Comparison of ENCODE assay signal across 12 mouse cellular contexts in the genomic region with DNA sequence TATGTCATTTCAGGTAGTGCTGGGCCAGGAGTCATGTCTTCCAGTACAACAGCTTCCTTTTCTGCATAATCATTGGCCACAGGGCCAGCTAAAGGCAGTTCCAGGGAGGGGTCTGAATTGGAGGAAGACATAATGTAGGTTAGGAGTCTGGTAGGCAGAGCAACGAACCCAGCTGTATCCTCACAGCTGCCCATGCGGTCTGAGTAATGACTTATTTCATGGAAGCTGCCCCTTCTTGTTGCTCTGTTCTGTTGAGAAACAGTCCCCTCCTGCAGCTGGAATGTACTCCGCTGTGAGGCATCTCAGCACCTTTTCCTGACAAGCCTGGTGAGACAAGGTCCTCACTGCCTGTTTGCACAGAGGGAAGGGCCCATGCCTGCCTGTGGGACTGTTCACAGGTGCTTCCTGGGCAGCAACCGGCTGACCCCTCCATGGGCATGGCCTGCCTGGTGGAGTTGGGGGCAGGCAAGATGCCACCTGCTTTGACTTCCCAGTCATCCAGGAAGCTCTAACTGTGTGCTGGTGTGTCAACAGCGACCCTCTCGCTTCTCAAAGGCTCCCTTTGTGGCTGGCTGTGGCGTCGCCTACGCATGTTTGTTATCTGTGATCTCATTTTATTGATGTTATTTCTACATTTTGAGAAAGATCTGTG.
DNase-seq lines count a peak whose midpoint lies in the region; ATAC-seq and TF ChIP-seq lines count a peak whose summit lies in the region.
"Had no signal": no experiment of that assay in that cellular context is flagged by ENCODE, and none has a peak within 500 bp of the region (broad histone marks: within the 10 kb centered on the region; RNA-seq: fewer than 3 reads in every experiment).

No protein-coding gene starts in this region.

- H3K27me3 ChIP-seq in lung, postnatal 0 days (replicated peaks; ENCODE audit: insufficient read depth, low read length): no peaks in the 10 kb centered on the region
- H3K27me3 ChIP-seq: midbrain, embryonic 15.5 days had no signal

- TF ChIP-seq EP300 in lung, postnatal 0 days (IDR thresholded peaks at IDR 0.05): no peak

- no peak for DNase-seq in gastrocnemius, adult 2 months
- DNase-seq in gastrocnemius, postnatal 36 days: no peak
- DNase-seq in lung, postnatal 0 days (ENCODE audit: low spot score): peak; percentile 44
- no peak for DNase-seq in lung, postnatal 25 days (ENCODE audit: low spot score)
- peak; percentile 77 for DNase-seq in thymus, postnatal 4 days
- DNase-seq in frontal cortex, postnatal 10 days (ENCODE audit: low spot score in 2 of 2): no peak
- DNase-seq in cerebellum, adult 9-11 months: no peak
- DNase-seq: cerebellum, adult 18-20 months; right cerebral cortex, adult 18-20 months had no signal

- peak overlapping the region; percentile 28 for H3K4me3 ChIP-seq in gastrocnemius, adult 2 months
- H3K4me3 ChIP-seq in lung, postnatal 0 days (ENCODE audit: low read depth, low read length): no peak overlapping the region
- H3K4me3 ChIP-seq: midbrain, embryonic 15.5 days had no signal

- peaks cover 23% of the 10 kb centered on the region; the same call in 1 of the 2 replicates for H3K4me1 ChIP-seq in lung, postnatal 0 days (ENCODE audit: insufficient read depth, low read depth, low read length)
- H3K4me1 ChIP-seq: midbrain, embryonic 15.5 days had no signal

- H3K4me2 ChIP-seq in lung, postnatal 0 days (replicated peaks; ENCODE audit: low read depth, low read length): no peak overlapping the region
- H3K4me2 ChIP-seq: midbrain, embryonic 15.5 days had no signal

- 37% methylated on average over 9 of the region's 9 CpGs for WGBS in lung, postnatal 0 days

- no peak overlapping the region for H3K9ac ChIP-seq in lung, postnatal 0 days (replicated peaks; ENCODE audit: low read depth)
- H3K9ac ChIP-seq: midbrain, embryonic 15.5 days had no signal

- H3K9me3 ChIP-seq in lung, postnatal 0 days (ENCODE audit: low read length): no peaks in the 10 kb centered on the region
- H3K9me3 ChIP-seq: midbrain, embryonic 15.5 days had no signal

- intact Hi-C loops in gastrocnemius, adult 2 months (cut with DNase I): no loop called here
- intact Hi-C loops in gastrocnemius, postnatal 36 days (cut with DNase I): no loop called here

- peak; percentile 63 for ATAC-seq in lung, postnatal 0 days
- 0 out of 2 replicates have a peak, but pooled peaks have one; percentile 16 for ATAC-seq in monocyte, adult 5-6 weeks (replicated peaks; ENCODE audit: insufficient number of reproducible peaks, low FRiP score, low TSS enrichment, poor library complexity, severe bottlenecking)
- ATAC-seq: hindbrain, embryonic 16.5 days; midbrain, embryonic 15.5 days had no signal

- no peaks in the 10 kb centered on the region for H3K36me3 ChIP-seq in lung, postnatal 0 days (ENCODE audit: insufficient read depth, low read length)
- H3K36me3 ChIP-seq: midbrain, embryonic 15.5 days had no signal

- peak overlapping the region; percentile 35; the same call in 1 of the 2 replicates for H3K27ac ChIP-seq in gastrocnemius, adult 2 months
- peak overlapping the region; percentile 49; the same call in 1 of the 2 replicates for H3K27ac ChIP-seq in lung, postnatal 0 days (ENCODE audit: low read length)
- H3K27ac ChIP-seq: midbrain, embryonic 15.5 days had no signal

- no peak for TF ChIP-seq CTCF in gastrocnemius, adult 2 months (IDR thresholded peaks at IDR 0.05)
- no peak for TF ChIP-seq CTCF in lung, postnatal 0 days (IDR thresholded peaks at IDR 0.05)

Comparison
In these comparisons a context has a peak if more than half of its experiments do, and no peak if none do; other contexts are left out.
1. DNase-seq: peak in lung, postnatal 0 days (single experiment) and thymus, postnatal 4 days (single experiment); none in gastrocnemius, adult 2 months (single experiment), gastrocnemius, postnatal 36 days (0 of 2), lung, postnatal 25 days (single experiment), frontal cortex, postnatal 10 days (0 of 2) and cerebellum, adult 9-11 months (single experiment).